Mouse (Mus musculus): ENCODE measurements around the gene Igdcc3. TPM values are rescaled to one million over a fixed set of nuclear protein-coding genes. Genes with fewer than 3 reads are reported as not detected.

Igdcc3 gene
- total RNA-seq, 2 experiments from 2014 or later: 3.8 to 4.7 TPM

DNA sequence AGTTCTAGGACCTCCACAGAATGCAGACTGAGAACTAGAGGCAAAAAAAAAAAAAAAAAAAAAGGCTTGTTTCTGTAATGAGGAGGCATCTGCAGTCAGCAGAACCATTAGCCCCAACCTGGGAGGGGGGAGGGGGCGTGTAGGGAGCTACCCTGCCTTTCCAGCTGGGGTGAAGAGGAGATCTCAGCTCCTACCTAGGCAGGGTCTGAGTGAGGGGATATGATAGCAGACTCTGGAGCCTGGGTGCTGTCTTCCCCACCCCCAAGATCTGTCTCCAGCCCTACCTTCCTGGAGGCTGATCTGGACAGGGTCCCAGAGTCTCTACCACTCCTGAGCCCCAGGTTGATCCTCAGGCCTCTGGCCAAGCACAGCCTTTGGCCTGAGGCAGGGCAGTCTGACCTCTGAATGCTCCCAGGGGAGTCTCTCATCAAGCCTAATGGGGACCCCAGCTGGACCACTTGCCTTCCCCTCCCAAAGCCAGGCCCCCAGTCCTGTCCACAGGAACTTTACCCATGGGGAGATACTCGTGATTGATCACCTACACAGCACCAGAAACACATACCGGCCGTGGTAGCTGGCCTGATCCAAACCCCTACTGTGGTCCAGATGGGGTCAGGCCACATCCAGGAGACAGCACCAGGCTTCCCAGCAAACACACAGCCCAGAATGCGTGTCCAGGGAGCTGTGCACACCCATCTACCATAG lies 34.4 kb downstream of the Igdcc3 start:
- no peak for DNase-seq (ENCODE audit: extremely low spot score in 1 of 2, low spot score in 1 of 2)

DNA sequence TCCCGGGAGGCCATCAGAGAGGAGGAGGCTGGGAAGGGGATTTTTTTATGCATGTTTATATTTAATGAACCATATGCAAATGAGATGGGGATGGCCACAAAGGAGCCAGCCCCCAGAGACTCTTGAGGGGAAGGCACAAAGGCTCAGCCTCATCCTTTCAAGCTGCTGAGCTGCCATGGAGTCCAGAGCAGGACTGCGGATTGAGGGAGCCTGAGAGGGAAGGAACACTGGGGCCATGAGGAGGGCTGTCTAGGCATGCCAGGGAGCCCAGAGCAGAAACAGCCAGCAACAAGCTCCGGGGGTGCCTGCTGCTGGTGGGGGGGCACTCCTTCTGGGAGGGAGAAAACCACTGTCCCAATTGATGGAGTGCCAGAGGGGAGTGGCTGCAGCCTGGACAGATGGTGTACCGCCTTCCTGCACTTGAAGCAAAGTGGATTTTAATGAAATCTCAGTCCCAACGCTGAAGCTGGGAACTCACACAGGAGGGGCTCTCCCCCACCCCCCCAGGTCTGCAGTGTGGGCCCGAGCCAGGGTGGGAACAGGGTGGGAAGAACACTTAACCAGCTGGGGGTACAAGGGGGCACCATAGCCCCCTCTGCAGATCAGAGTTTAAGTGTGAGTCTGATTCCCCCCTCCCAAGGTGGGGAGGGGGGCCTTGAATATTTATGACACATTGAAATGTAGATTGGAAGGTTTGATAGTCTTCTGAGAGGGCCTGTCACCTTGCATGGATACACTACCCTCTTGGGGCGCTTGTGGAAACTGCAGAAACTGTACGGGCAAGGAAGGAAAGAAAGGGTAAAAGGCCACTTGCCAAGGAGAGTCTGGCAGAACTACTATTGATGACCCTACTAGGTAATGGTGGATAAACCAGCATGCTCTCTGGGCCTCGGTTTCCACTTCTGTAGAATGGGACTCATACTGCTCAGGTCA lies 35.2 kb downstream of the Igdcc3 start:
- DNase-seq (ENCODE audit: extremely low spot score in 1 of 2, low spot score in 1 of 2): no peak

DNA sequence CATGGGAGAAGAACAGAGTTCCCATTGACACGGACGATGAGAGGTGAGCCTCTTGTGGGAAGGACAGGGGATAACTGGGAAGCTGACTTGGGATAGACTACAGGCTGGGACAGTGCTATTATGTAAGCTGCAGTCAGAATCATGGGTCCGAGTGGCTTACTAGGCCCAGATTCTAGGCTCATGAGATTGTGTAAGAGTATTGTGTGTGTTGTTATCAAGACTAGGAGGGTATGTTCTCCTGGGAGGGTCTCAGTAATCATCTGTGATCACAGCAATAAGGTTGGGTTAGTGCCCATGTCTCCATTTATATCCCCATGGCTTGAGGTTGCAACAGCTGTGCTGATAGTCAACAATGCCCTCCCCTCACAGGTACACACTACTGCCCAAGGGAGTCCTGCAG lies 36.5 kb downstream of the Igdcc3 start:
- DNase-seq (ENCODE audit: extremely low spot score in 1 of 2, low spot score in 1 of 2): no peak

DNA sequence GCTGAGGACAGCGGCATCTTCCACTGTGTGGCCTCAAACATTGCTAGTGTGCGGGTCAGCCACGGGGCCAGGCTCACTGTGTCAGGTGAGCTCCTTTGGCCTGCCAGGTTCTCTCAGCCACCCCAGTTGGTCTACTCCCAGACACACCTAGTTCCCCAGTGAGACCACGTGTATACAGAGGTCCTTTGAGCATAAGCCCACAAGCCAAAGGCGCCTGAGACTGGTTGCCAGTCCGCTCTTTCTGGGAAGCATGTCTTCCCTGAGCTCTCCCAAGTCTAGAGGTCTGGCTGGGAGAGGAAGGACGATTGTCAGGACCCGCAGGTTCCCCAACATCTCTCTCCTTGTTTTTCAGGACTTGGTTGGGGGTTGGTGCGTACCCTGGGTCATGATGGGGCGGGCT lies 36.9 kb downstream of the Igdcc3 start:
- DNase-seq (ENCODE audit: extremely low spot score in 1 of 2, low spot score in 1 of 2): no peak

DNA sequence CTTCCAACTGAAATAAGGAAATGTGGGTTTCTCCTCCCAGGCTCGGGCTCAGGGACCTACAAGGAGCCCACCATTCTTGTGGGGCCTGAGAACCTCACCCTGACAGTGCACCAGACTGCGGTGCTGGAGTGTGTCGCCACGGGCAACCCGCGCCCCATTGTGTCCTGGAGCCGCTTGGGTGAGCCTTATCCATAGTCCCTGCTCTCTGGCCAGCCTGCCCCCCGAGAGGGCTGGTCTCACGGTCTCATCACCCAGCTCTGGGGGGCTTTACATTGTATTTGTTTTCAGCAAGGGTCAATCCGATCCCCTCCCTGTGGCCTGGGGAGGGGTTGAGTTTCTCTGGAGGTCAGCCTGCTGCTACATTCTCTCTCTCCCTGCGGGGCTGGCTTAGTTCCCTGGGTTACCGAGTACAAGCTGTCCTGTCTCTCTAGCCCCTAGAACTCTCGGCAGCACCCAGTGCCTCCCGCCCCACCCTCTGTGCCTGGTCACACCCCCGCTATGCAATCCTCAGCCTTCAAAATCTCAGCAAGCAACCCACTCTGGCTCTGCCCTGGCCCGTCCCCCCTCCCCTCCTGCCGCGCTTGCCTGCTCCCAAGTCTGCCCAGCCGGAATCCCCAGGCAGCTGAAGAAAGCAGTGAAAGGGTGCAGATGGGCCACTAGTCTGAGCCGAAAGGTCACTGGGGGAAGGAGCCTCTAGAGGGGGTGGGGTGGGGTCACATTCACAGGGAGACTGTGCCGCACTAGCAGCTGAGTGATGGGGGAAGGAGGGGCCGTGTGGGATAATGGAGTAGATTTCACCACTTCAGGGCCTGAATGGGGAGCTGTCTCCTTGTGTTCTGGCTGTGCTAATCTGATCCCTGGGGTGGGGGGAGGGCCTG lies 37.6 kb downstream of the Igdcc3 start:
- no peak for DNase-seq (ENCODE audit: extremely low spot score in 1 of 2, low spot score in 1 of 2)

DNA sequence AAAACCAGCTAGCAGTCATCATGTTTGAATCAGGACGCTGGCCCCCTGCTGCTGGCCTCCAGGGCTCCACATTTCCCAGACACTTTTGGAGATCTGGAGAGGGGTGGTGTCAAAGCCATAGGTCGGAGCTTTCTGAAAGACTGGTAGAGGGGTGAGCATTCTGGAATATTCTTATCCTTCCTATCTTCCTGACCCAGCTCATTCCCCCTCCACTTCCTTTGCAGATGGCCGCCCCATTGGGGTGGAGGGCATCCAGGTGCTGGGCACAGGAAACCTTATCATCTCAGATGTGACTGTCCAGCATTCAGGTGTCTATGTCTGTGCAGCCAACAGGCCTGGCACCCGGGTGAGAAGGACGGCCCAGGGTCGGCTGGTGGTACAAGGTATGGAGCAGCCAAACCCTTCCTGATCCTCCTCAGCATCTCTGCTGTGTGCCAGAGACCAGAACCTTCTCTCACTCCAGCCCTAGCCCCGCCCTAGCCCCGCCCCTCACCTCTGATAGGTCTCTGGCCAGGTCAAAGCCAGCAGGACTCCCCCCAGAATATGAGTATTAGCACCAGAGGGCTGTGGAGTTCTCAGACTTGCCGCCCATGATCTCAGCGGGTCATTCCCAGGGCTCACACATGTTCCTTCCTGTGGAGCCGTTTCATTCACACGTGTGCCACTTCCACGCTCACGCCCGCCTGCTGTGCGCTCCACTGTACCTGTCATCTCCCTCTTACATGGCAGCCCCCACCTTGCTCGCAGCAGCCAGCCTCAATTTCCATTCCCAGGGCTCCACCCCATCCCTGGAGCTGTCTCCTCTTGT lies 39.0 kb downstream of the Igdcc3 start:
- DNase-seq (ENCODE audit: extremely low spot score in 1 of 2, low spot score in 1 of 2): no peak

DNA sequence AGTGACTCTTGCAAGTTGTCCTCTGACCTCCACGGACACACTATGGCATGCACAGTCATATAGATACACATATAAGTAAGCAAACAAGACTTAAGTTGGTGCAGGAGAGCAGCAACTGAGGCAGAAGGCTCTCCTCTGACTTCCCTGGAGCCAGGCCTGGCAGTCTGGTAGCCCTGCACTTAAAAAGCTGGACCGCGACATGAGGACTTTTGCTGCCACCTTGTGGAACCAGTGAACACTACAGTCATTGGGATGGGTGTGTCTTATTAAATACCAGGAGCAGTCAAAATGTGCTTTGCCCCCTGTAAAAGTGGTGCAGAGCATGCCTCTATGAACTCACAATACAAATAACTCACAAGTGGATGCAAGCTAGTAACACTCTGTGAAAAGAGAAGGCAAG lies 47.6 kb downstream of the Igdcc3 start:
- peak; percentile 76 to 87 for DNase-seq (ENCODE audit: extremely low spot score in 1 of 2, low spot score in 1 of 2)

DNA sequence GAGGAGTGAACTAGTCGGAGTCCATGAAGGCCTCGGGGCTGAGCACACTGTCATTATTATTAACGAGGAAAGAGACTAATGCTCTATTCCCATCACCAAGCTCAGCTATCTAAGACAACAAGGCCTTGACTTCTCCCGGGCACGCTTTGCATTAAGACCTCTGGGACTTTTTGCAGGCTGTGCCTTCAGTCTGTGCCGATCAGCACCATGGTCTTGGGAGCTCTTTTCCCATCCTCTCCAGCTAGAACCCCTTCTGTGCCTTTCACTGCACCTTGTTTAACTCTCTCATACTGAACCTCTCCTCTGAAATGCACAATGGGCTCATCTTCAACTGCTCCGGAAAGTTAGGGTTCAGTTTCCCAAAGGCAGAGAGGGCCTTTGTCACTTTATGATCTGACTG lies 49.3 kb downstream of the Igdcc3 start:
- no peak for DNase-seq (ENCODE audit: extremely low spot score in 1 of 2, low spot score in 1 of 2)

DNA sequence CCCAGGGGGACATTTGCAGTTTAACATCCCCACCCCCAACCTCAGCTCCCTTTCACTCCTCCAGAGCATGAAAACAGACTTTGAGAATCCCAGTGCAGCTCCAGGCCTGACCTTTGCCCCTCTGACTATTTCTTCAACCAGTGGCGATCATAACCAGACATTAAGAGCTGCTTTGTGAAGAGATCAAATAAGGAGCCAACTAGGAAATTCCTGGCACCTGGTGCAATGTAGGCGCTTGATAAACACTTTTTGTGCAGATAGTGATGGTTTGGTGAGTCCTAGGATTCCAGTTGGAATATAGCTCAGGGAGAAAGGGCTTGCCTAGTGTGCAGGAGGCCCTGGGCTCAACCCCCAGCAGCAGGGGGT lies 50.4 kb downstream of the Igdcc3 start:
- no peak for DNase-seq (ENCODE audit: extremely low spot score in 1 of 2, low spot score in 1 of 2)

DNA sequence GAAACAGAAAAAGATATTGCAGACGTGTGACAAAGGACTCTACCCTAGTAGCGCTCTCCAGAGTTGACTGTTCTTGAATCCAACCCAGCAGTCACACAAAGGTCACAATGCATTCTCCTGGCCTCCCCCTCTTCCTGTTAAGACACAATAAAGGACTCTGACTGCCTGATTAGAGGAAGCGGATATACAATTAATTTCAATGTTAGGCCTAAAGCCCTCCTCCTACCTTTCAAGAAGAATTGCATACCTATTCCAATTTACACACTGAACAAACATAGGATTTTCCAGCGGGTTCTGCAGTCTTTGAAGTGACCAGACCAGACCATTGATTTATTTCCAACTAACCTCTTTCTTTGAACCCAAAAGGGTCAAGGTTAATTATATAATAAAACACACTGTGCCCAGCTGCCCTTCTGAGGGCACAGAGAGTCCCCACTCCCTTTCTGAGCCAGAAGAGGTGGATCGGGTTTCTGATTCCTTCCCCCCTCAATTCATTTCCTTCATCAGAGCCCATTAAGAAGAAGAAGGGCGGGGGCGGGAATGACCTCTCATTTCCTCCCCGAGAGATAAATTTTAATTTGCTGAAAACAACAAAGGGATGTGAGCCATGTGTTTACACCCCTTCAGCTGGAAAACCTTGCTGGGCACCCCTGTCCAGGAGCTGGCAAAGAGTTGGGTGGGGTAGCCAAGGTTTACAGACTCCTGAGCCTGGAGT lies 50.9 kb downstream of the Igdcc3 start:
- no peak for DNase-seq (ENCODE audit: extremely low spot score in 1 of 2, low spot score in 1 of 2)

DNA sequence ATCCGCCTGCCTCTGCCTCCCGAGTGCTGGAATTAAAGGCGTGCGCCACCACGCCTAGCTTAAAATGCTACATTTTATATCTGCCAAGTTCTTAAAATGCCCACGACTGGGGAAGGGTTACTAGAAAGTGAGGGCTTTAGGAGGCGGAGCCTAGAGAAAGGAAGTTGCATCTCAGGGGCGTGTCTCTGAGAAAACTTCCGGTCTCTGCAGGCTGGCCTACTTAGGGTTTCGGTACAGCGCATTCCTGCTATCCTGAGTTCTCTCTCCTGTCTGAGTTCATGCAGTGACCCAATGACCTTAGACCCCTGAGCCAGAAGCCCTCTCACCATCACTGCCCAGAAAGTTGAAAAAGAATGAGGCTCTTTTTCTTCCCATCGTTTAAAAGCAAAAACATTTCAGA lies 52.2 kb downstream of the Igdcc3 start:
- DNase-seq (ENCODE audit: extremely low spot score in 1 of 2, low spot score in 1 of 2): no peak

DNA sequence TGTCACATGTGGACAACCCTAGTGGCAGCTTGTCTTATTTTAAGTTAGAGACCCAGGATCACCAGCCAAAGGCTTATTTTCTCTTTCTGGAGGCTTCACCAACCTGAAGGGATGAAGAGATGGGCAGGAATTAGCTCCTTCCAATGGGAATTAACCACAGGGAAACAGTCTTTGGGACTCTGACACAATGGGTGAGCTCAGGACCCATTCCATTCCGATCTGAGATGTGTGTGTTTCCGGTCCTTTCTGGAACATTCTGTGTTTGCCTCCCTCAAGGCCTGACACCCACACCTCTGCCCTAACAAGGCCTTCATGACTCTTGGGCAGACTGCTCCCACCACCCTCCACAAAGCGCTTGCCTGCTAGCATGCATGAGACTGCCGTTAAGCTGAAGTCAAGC lies 54.1 kb downstream of the Igdcc3 start, which contains the start of gene Parp16:
Parp16 (plus strand) TSS at position 301 of the 400 bp plus-strand sequence.
- DNase-seq (ENCODE audit: extremely low spot score in 1 of 2, low spot score in 1 of 2): no peak

DNA sequence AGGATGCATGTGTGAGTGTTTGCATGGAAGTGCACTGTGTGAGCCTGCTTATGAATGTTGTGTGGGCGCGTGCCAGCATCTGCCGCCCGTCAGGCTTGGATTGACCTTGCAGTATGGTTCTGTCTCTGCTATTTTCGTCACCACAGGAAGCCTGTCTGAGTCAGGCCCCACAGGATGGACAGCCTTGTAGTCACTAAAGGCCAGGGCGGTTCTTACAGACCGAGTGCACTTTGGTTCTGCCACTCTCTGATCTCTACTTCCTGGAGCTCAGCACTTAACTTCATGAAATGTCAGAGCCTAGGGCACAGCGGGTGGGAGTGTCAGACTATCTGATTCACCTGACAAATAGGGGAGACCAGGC lies 54.6 kb downstream of the Igdcc3 start:
- DNase-seq (ENCODE audit: extremely low spot score in 1 of 2, low spot score in 1 of 2): no peak

DNA sequence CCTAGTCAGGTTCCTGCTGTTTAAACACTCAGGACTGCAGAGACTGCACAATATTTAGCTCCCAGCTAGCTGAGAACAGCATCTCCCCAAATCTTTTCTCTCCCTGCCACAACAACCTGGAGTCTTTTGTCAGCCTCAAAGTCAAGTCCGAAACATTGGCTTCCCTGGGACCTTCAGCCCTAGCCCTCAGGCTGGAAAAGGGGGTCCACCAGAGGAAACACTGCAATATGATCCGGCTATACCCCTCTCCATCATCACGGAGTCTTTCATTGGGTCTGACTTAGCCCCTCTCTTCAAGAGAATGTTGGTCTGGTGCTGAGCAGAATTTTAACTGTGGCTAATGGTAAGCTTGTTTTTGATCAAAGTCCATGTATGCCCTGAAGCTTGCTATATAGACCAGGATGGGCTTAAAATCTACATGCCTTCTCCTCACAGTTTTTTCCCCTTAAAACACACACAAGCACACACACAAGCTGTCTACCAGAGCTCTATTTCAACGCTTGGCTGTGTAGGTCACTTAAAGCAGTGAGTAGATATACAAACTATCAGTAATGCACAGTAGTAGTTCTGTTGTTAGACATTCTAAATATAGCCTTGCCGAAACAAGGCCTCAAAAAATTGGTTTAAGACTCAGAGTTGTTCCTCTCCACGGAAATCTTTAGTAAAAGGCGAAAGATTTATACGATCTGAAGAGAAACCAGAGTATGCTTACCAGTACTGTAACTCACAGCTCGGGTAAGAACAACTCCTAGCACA lies 55.2 kb downstream of the Igdcc3 start:
- DNase-seq (ENCODE audit: extremely low spot score in 1 of 2, low spot score in 1 of 2): no peak

DNA sequence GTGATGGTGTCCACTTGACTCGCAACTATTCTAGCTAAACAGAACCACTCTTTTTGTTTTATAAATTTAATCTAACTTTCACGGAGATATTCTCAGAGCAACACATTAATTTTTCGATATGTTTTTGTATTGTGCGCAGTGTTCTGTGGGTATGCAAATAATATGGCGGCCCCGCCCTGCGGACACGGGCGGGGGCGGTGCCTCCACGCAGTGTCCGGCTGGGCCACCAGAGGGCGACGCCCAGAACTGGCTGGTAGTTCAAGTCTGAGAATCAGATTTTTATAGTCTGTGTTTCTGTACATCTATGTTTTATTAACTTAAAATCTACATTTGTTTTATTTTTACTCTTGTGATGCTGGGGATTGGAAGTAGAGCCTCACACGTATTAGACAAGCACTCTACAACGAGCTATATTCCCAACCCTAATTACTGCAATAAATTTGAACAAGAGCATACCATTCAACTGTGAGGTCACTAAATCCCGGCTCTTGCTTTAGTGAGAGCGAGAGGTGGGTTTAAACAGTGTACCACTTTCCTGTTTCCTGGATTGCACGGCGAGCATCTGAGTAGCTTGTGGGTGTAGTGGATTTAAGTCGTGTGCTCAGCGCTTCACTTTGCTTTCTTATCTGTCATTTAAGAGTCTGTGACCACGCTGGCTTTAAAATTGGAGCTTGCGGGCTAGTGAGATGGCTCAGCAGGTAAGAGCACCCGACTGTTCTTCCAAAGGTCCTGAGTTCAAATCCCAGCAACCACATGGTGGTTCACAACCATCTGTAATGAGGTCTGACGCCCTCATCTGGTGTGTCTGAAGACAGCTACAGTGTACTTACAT lies 56.0 kb downstream of the Igdcc3 start:
- peak; percentile 91 to 96 for DNase-seq (ENCODE audit: extremely low spot score in 1 of 2, low spot score in 1 of 2)

DNA sequence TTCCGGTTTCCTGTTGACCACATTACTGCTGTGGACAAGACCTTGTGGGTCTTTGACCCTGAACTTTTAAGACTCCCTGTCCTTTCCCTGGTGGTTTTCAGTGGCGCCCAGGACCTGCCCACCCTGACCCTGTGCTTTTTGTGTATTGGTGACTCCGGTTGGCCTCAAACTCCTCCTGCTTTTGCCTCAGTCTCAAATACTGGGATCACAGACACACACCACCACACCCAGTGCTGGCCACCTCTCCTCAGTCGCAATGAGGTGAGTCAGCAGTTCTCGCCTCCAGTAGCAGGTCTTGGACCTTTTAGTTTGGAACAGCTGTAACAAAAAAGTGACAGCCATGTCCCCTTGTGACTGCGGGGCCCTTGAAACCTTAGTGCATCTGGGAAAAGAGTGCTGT lies 56.8 kb downstream of the Igdcc3 start:
- DNase-seq (ENCODE audit: extremely low spot score in 1 of 2, low spot score in 1 of 2): no peak

DNA sequence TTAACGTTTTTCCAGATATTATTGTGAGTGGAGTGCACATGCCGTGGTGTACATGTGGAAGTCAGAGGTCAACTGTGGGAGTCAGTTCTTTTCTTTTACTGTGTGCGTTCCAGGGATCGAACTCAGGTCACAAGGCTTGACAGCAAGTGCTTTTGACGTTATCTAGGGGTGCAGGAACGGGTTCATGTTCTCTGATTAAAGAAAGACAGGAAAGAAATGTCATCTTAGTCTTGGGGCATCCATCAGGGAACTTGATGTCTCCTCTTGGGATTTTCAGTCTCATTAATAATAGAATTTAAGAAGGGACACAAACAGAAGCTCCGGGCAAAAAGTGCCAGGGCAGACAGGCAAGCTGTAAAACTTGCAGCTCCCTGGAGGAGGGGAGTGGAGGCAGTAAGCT lies 58.7 kb downstream of the Igdcc3 start:
- no peak for DNase-seq (ENCODE audit: extremely low spot score in 1 of 2, low spot score in 1 of 2)

DNA sequence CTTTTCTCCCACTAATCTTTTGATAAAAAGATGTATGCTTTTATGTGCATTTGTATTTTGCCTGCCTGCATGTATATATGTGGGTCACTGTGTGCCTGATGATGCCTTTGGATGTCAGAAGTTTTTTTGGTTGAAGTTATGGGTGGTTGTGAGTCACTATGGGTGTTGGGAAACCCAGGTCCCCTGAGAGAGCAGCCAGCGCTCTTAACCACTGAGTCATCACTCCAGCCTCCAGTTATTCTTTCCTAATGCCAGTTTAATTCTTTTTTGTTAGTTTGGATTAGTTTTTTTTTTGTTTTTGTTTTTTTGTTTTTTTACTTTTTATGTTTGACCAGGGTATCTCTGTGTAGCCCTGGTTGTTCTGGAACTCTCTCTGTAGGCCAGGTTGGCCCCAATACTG lies 59.6 kb downstream of the Igdcc3 start:
- no peak for DNase-seq (ENCODE audit: extremely low spot score in 1 of 2, low spot score in 1 of 2)

Measured in layer of hippocampus, postnatal 25 days (tissue).